Mouse (Mus musculus) lung, postnatal 4 days (tissue): ENCODE data around the gene Ap3d1.

Experiments
- DNase-seq, 2 experiments: peaks; one replicate each; pipeline ENCODE4 v3.0.0; 2021

Ap3d1 gene

DNA sequence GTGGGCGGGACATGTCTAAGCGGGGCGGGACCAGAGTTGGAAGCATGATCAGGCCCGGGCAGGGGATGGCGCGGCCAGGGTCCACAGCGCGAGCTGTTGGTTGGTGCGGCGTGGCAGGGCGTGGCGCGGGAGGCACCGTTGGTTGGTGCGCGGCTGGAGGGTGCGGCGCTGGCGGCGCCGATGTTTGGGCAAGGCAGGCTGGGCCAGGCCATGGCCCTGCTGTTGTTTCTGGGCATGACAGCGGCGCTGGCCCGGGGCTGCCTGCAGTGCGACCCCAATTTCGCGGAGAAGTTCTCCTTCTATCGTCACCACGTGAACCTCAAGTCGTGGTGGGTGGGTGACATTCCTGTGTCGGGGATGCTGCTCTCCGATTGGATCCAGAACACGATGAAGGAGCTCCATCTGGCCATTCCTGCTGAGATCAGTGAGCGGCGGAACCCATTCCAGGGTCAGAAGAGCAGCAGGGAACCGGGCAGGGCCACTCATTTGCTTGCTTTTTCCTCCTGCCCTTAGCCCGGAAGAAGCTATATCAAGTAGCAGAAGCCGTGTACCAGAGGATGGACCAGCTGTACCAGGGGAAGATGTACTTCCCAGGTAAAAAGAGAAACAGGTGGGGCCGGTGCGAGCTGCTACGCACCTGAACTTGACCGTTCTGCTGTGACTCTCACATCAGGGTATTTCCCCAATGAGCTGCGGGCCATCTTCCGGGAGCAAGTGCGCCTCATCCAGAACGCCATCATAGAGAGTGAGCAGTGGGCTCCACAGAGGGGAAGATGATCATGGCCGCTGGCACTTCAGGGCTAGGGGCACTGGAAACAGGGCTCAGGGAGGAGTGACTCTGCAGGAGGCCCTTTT, 39.3 kb downstream of the Ap3d1 start:
- peak; percentile 96 to 98 for DNase-seq

DNA sequence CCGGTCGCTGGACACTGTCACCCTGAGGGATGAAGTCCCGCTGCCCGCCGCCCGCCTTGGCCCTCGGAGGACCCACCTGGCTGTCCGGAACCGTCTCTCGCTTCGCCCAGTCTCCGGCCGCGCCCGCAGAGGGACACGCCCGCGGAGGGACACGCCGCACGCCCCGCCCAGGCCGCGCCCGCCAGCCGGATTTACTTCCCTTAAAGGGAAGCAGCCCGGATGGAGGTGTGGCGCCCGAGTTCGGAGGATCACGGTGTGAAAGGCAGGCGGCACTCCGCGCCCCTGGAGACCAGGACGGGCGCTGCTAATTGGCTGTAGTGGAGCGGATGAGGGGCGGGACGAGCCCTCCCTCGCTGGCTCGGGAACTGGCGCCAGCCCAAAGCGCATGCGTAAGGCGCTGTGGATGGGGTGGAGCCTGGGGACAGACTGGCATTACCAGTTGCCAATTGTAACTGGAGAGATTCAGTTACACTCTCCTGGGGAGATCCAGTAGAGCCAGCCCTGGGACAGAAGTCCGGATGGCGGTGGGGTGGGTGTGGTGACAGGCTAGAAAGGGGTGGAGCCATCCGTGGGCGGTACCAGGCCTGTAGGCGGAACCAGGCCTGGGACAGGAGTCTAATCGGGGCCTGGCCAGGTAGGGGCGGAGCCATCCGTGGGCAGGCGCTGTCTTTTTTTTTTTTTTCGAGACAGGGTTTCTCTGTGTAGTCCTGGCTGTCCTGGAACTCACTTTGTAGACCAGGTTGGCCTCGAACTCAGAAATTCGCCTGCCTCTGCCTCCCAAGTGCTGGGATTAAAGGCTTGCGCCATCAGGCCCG, 40.1 kb downstream of the Ap3d1 start, which contains the start of the genes Mob3a and Izumo4:
Mob3a (minus strand) TSS at position 257 of the 815 bp plus-strand sequence.
Izumo4 (plus strand) TSS at position 464 of the 815 bp plus-strand sequence.
- peak; percentile 99 to 100 for DNase-seq

DNA sequence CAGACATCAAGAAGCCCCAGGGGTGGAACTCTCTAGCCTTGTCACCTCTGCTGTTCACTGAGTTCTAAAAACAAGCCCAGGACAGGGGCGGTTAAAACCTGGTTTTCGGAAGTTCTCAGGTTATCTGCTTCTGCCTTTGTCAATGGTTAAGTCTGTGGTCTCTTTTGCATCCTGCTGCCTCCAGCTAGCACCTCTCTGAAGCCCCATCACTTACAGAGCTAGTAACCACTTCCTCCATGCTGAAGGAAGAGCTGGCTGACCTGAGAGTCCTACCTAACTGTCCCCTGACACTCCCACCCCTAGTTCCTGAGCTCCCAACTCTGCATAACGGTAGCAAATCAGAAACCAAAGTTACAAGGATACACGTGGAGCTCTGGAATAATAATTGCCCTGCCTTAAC, 41.3 kb downstream of the Ap3d1 start:
- DNase-seq: no peak

DNA sequence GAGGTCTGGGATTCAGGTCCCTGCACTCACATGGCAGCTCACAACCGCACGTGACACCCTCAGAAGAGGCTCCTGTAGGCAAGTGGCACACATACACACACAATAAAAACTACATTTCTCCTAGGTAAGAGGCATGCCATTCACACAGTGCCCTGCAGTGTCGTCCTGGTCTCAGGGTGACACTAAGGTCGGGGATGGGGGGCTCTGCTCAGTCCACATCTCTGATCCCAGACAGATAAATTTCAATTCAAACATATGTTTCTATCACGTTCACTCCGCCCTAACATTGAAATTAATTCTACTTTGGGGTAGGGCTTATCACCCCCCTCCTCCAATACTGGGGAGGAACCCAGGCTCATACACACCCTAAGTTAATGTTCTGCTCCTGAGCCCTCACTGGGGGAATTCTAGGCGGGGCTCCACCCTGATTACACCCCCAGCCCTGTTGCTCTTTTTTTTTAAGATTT, 42.0 kb downstream of the Ap3d1 start:
- DNase-seq: no peak

DNA sequence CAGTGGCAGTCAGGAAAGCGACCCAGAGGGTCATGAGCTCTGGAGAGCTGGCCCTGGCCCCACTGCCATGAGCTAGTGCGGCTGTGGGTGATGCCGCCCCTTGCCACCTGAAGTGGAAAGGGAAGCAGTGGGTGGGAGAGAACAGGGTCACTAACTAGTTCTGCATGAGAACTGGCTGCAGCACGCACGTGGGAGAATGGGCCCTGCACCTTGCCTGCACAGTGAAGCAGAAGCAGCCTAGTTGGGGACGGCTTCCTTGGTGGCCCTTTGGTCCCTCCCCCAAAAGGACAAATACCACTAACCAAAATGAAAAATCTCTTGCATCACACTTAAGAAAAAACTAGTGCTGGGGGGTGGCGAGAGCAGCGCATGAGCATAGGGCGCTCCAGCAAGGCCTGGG, 43.5 kb downstream of the Ap3d1 start:
- DNase-seq: no peak

DNA sequence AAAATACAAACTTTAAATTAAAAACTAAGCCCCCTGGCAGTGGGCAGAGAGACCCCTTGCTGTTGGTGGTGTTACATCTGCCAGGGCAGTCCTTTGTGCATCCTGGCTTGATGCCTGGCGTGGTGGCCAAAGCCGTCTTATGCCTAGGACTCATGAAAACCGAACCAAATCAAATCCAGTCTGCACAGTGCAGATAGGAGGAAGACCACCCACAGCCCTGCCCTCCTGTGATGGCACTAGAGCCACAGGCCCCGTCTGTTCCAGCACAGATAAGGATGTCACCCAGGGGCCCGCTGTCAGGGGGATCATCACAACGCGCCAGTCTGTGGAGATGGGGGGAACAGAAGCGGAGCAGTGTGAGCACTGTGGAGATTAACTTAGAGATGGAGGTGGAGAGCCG, 44.3 kb downstream of the Ap3d1 start:
- no peak for DNase-seq

DNA sequence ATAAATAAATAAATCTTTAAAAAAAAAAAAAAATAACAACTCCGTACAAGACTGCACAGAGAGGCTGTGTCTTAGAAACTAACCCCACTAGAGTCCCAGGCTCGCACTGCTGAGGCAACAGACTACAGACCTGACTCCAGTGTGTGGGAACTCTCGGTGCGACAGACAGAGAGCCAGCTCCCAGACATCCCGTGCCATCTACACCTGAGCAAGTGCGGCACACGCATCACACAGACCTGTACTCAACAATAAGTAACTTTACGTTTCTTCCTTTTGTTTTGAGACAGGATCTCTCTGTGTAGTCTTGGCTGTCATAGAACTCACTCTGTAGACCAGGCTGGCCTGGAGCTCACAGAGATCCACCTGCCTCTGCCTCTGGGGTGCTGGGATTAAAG, 44.7 kb downstream of the Ap3d1 start:
- no peak for DNase-seq

DNA sequence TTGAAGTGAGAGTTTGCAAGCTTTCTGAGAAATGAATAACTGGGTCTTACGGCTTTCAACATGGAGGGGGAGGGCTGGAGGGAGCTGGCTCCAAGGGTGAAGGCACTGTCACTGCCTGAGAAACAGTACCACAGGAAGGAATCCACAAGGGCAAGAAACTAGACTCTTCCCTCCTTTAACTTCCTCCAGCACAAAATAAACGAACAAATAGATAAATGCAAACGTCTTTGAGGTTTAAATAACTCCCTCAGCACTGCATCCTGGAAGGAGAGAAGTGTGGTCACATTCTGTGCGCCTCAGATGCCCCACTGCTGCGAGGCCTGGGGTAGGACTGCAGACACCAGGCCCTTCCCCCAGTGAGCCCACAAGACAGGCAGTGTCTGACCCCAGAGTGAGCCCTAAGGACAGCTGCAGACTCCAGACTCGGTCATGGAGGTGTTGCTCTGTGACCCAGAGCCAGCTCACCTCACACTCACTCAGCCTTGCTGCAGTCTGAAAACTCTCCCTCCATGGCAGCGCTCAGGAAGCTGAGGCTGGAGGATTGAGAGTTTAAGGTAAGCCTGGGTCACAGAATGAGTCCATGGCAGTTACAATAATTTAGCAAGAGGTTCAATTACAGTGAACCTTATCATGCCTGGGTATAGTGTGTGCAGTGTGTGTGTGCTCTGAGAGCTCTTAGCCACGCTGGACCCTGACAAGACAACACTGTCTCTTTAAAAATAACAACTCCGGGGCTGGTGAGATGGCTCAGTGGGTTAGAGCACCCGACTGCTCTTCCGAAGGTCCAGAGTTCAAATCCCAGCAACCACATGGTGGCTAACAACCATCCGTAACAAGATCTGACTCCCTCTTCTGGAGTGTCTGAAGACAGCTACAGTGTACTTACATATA, 45.3 kb downstream of the Ap3d1 start:
- no peak for DNase-seq

DNA sequence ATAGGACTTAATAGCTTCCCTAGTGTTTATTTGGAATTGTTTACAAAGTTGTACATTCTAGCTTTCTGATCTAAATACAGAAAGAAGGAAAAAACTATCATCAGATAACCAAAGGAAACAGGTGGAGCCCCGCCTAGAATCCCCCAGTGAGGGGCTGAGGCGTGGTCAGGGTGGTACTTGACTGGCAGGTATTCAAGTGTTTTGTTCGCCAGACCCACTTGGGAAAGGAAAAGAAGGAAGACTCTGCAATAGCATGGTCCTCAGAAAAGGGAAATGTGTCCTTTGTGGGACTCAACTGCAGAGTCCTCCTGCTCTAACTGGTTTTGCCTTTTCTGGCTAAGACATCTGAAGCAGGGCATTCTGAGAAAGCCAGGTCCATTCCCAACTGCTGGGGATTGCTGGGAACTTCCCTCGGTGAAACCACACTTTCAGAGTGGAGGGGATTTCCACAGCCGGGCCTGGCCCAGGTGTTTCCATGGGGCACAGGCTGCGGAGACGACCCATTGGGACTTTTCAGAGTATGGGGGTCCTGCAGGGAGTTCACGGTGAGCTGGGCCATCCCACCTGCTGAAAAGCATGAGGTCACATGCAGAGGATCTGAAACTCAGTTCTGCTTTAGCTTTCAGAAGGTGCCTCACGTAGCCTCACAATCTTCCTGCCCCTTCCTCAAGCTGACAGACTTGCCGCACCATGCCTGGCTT, 46.1 kb downstream of the Ap3d1 start:
- peak; percentile 46 to 58 for DNase-seq

DNA sequence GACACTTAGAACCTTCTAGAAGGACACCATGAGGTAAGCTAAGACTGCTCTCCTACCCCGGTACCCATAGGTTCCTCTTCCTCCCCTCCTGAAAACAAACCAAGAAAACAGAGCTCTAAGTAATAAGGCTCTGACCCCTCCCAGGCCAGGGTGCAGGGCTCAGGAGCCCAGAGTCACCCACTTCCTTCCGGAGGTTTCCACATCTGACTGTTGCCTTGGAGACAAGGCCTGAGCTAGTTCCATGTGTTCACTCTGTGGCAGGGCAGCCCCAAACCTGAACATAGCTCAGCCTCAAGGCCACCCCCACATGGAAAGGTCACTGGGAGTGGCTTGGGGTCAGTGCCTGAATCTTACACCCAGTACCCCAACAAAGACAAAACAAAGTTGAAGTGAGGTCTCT, 46.9 kb downstream of the Ap3d1 start:
- DNase-seq: peak; percentile 82 to 87

DNA sequence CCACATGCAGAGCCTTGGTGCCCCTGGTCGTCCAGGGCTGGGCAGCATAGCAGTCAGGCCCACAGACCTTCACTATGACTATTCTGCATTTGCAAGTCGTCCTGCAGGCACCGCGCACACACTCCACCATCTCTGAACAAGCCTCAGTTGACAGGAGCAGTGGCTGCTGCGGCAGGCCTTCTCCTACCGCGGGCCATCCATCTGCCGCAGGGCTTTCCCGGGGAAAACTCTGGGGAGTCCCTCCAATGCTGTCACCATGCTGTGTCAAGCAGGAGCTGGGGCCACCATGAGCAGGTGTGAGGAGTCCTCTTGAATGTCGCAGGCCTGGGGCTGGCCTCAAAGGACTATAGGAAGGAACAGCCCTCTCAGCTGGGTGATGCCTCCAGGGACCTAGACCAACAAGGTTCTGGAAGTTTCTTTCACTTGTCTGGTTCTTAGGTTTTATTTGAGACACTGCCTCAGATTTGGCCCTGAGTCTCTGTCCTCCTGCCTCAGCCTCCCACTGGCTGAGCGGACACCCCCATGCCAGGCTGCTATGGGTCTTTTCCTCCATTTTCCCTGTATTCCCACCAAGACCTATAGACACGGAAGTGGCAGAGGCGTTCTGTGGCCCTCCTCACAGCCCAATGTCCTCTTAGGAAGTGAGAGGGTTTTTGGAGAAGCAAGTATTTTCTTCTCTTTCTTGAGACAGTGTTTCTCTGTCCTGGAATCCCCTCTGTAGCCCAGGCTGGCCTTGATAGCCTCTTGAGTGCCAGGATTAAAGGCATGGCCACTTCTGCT, 47.7 kb downstream of the Ap3d1 start:
- no peak for DNase-seq

DNA sequence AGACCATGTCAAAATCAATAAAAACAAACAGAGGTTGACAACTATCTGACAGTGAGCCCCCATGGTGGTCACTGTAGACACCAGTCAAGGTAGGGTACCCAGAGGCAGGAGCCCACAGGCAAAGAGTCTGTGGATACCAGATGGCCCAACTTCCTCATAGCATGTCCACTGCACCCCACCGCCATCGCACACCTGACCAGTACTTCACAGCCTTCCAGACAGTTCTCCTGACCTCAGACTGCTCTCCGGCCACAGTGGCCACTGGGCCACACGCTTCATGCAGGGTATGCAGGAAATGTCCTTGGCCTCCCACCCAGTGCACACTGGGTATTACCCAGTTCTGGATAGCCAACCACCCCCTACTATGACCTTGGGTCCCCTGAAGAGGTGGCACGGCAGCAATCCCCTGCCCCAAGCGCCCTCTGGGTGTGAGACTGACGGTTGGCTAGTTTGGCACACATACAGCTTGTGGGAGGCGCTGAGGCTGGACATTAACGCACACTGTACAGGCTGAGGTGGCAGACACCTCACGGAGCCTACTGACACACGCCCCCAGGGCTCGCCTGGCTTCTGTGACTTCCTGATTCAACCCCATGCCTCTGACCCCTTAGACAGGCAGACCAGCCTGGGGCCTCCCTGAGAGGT, 48.5 kb downstream of the Ap3d1 start:
- DNase-seq: no peak

DNA sequence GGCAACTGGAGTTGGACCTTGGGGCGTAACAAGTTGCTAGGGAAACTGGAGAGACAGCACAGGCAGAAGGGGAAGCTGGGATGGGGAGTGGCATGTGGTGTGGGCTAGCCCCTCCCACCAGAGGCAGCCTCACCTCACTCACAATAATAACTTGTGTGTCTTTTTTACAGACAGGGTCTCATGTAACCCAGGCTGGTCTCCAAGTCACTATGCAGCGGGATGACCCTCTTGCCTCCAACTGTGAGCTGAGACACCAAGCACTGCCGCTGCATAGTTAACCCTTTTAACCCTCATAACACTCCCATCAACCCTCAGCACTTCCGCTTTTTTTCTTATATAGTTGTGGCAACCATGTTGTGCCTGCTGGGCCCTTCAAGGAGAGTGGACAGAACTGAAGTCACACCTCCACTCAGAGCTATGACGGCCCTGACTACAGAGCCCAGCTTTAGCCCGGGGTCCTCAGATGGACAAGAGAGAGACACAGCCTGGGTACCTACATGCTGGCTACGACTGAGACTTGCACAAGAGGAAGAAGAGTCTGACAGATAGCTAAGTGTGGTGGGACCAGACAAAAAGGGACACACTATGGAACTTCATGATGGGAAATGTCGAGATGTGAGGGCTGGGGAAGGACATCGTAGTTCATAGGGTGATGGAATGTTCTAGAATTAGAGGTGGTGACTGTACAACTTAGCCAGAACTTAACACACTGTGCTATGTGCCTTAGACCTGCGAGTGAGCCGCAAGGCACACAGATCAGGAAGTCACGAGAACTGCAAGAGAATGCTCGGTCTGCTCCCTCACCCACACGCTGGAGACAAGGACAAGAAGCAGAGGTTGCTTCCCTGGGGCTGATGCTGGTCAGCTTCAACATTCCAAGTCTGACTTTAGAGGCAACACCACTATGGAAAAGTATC, 49.6 kb downstream of the Ap3d1 start:
- peak; percentile 60 to 65 for DNase-seq

DNA sequence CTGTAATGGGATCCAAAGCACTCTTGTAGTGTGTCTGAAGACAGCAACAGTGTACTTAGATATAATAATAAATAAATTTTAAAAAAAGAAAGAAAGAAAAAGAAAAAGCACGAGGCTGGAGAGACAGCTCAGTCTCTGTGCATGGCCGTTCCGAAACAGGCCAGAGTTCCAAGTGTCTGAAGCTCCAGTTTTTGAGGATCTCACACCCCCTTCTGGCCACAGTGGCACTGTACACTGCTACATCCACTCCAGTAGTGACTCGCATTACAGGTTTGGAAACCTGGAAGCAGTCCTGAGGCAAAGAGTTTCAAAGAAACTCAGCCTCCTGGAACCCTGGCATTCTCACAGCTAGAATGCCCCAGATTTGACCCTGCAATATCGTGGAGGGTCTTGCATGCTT, 54.2 kb downstream of the Ap3d1 start:
- peak; percentile 79 to 86 for DNase-seq

DNA sequence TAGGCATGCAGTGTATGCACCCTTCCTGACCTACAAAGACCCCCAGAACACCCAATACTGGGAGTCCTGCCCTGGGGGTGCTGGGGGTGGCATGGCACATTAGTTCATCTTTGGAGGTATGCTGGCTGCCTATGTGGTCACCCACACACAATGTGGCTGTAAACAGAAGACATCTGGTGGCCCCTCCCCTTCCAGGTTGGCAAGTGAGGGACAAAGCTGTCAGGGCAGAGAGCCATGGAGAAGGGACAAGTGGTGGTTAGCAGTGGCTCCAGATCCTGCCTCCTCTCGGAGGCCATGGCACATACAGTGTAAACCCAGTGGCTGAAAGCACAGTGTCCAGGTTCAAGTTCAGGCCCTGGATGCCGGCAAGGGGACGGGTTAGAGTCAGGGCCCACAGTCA, 55.4 kb downstream of the Ap3d1 start:
- no peak for DNase-seq

DNA sequence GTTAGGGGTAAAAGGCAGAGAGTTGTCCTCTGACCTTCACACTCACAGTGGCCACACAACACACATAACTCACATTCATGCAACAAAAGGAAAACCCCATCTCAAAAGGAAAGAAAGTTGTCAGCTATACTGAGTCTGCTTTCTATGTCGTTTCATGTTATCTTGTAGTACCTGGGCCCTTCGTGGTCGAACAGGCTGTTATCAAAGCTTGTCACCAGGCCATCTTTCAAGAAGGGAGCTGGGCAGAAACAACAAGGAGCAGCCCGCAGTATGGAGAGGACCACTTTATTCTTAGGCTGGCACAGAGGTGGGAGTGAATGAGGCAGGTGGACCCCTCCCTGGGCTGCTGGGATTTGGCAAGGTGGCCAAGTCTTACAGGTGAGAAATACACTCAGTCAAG, 57.1 kb downstream of the Ap3d1 start:
- no peak for DNase-seq

DNA sequence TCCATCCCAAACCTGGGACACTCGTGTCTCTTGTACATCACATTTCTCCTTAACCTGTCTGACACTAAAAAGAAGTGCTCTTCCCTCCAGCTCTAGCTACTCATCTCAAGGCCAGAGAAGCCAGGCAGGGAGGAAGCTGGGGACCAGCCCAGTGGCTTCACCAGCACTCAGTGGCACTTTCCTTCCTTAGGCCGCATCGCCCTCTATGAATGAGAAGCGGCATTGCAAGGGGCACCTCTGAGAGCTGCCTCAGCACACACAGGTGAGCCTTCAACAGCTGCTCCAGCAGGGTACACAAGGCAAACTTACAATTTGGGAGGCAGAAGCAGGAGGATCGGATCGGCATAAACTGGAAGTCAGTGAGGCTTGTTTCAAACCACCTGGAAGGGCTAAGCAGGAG, 57.9 kb downstream of the Ap3d1 start:
- DNase-seq: peak; percentile 79 to 87

DNA sequence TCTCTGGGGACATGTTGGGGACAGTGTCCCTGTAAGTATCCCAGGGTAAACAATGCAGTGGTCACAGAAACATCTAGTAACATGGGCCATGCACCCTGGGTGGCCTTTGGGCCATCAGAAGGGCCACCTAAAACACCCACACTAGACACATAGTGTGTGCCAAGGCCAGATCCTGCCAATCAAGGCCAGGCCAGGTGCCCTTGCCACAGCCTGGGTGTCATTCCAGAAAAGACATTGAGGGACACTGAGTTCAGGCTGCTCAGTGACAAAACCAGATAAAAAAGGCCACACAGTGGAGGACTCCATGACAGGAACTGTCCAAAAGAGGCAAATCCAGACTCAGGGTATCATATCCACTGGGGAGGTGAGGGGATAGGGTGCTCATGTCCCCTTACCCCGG, 58.4 kb downstream of the Ap3d1 start:
- no peak for DNase-seq

DNA sequence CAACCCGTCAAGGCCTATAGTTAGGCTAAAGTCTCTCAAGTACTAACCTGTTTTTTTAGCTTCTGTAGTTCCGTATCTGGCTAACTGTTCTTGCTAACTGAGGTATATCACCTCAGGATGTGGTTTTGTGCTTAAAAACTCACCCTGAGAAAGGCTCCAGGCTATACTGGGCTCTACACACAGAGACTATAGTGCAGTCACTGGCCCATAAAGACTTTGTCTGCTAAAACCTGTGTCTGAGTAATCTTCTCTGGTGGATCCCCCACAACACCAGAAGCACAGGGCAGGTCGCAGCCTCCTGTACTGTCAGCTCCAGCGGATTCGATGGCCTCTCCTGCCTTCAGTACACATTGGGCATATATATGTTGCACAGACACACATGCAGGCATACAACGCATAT, 60.1 kb downstream of the Ap3d1 start:
- no peak for DNase-seq

DNA sequence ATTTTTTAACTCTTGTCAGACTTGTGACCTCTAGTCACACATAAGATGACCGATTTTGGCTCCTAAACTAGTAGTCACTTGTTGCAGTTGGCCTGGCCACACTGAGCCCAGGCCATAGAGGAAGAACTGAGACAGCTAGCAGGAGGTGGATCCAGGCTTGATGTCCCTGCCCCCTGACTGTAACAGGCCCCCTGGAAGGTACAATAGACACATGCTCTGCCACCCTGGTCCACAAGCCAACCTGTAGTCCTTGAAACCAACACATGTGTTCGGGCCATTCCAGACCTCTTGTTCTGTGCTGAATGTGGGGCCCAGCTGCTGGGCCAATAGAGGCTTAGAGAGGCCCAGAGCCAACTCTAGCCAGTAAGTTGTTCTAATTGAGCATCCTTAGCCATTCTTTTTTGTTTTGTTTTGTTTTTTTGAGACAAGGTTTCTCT, 61.8 kb downstream of the Ap3d1 start:
- DNase-seq: no peak
